Mouse (Mus musculus) hindbrain, postnatal 0 days (tissue): ENCODE data around the gene Styxl1. TPM values are rescaled to one million over a fixed set of nuclear protein-coding genes. Genes with fewer than 3 reads are reported as not detected.
A peak's percentile ranks its signal among the peaks of the same experiment; 100 is the strongest.

ENCODE experiments used
- ATAC-seq: fragments of 200-750 bp; cut with Nextera tagmentation; 2 replicates; pipeline ENCODE4 v1.8.0; 2017; ENCODE audit warnings: mild to moderate bottlenecking, moderate TSS enrichment, moderate library complexity
- DNase-seq: peaks from one replicate; pipeline ENCODE4 v3.0.0-alpha.2; 2015; ENCODE audit warnings: low spot score
- H3K27ac ChIP-seq: fragments of 300-500 bp; sonication (generic); 2 replicates; pipeline ENCODE4 v1.5.1; 2014; ENCODE audit warnings: mild to moderate bottlenecking
- H3K27me3 ChIP-seq: fragments of 300-500 bp; sonication (generic); 2 replicates; pipeline ENCODE4 v1.6.1; 2014; ENCODE audit warnings: low read length, mixed read lengths; ENCODE audit not compliant: insufficient read depth
- H3K36me3 ChIP-seq: fragments of 300-500 bp; sonication (generic); 2 replicates; pipeline ENCODE4 v1.6.1; 2014; ENCODE audit warnings: low read length, mixed read lengths; ENCODE audit not compliant: insufficient read depth
- H3K4me1 ChIP-seq: fragments of 300-500 bp; sonication (generic); 2 replicates; pipeline ENCODE4 v1.6.1; 2014; ENCODE audit warnings: antibody characterized with exemption, low read length, mixed read lengths; ENCODE audit not compliant: insufficient read depth
- H3K4me2 ChIP-seq: fragments of 300-500 bp; sonication (generic); 2 replicates; pipeline ENCODE4 v1.6.1; 2014; ENCODE audit warnings: low read depth, mild to moderate bottlenecking, low read length, moderate library complexity, mixed read lengths
- H3K4me3 ChIP-seq: fragments of 300-500 bp; sonication (generic); 2 replicates; pipeline ENCODE4 v1.5.1; 2014; ENCODE audit warnings: low read length
- H3K9ac ChIP-seq: fragments of 300-500 bp; sonication (generic); replicated peaks from 2 replicates; pipeline ENCODE4 v1.6.1; 2014; ENCODE audit warnings: mild to moderate bottlenecking, low read length, moderate library complexity, mixed read lengths
- H3K9me3 ChIP-seq: fragments of 300-500 bp; sonication (generic); 2 replicates; pipeline ENCODE4 v1.6.1; 2016; ENCODE audit warnings: low read length, mixed read lengths
- CTCF ChIP-seq: IDR thresholded peaks from 2 replicates; pipeline ENCODE4 v1.5.1; 2016; ENCODE audit warnings: antibody characterized with exemption, control low read depth, low read depth
- WGBS: fragments of 180-500 bp; shearing (Covaris S2); extraction: QIAGEN DNeasy Blood & Tissue Kit; methylation state at CpG from one replicate; pipeline ENCODE4 v1.1.7; 2014; 5-methylcytosine and 5-hydroxymethylcytosine counted together
- polyA plus RNA-seq: library from polyadenylated mRNA; unstranded; fragments of >200 nt; fragmentation: Nextera tagmentation; extraction: Ambion mirVana; gene quantifications from 2 replicates; pipeline ENCODE4 v1.2.1, GENCODE M21; 2015
- total RNA-seq: library from RNA; depleted of rRNA; stranded (reverse); fragments of >200 nt; gene quantifications from 2 replicates; pipeline ENCODE4 v1.2.3, GENCODE M21; 2014

Gene Styxl1
- total and polyA plus RNA-seq, 2 experiments from 2014 or later: 0.10 to 0.61 TPM

GRCm38 (mm10) chr5:135794859-135795181 is 16.6 kb upstream of the Styxl1 start:
- no peak for ATAC-seq
- no peak for TF ChIP-seq CTCF
- H3K4me1 ChIP-seq: 0 out of 2 replicates have a peak, but pooled peaks cover 5% of the 10 kb centered on the region
- WGBS: 8% methylated on average over 5 of the region's 5 CpGs
- no peaks in the 10 kb centered on the region for H3K9me3 ChIP-seq
- peaks cover 16% of the 10 kb centered on the region for H3K36me3 ChIP-seq
- no peaks in the 10 kb centered on the region for H3K27me3 ChIP-seq
- peak overlapping the region; percentile 33 for H3K4me2 ChIP-seq
- no peak for DNase-seq
- H3K27ac ChIP-seq: peak overlapping the region; percentile 79
- H3K9ac ChIP-seq: no peak overlapping the region
- H3K4me3 ChIP-seq: no peak overlapping the region

- WGBS: 8% methylated on average over 20 of the region's 20 CpGs
- peak; percentile 99 for TF ChIP-seq CTCF
- Histone ChIP-seq H3K36me3 (peaks cover 22% of the 10 kb centered on the region), H3K27me3 (no peaks in the 10 kb centered on the region), H3K4me2 (peak overlapping the region; percentile 33), H3K9me3 (no peaks in the 10 kb centered on the region), H3K9ac (peak overlapping the region; percentile 31), H3K27ac (peak overlapping the region; percentile 79), H3K4me3 (peak overlapping the region; percentile 7; the same call in 1 of the 2 replicates), H3K4me1 (0 out of 2 replicates have a peak, but pooled peaks cover 5% of the 10 kb centered on the region)
- peak; percentile 93 for DNase-seq
- ATAC-seq: peak; percentile 94
Observed at GRCm38 (mm10) chr5:135793996-135794858, 16.0 kb upstream of the Styxl1 start.

- Histone ChIP-seq H3K4me1 (peaks cover 10% of the 10 kb centered on the region), H3K36me3 (peaks cover 46% of the 10 kb centered on the region), H3K27ac (no peak overlapping the region), H3K4me2 (no peak overlapping the region), H3K4me3 (no peak overlapping the region), H3K9me3 (no peaks in the 10 kb centered on the region), H3K9ac (no peak overlapping the region), H3K27me3 (no peaks in the 10 kb centered on the region)
- DNase-seq (no peak), ATAC-seq (no peak)
- TF ChIP-seq CTCF: no peak
- WGBS: 90% methylated on average over 4 of the region's 4 CpGs
Observed at GRCm38 (mm10) chr5:135782901-135783300, 4.7 kb upstream of the Styxl1 start.

- Histone ChIP-seq H3K27ac (no peak overlapping the region), H3K9ac (no peak overlapping the region), H3K36me3 (peaks cover 20% of the 10 kb centered on the region), H3K4me3 (no peak overlapping the region), H3K27me3 (no peaks in the 10 kb centered on the region), H3K4me2 (peak overlapping the region; percentile 14; the same call in 1 of the 2 replicates), H3K9me3 (no peaks in the 10 kb centered on the region), H3K4me1 (peaks cover 14% of the 10 kb centered on the region)
- ATAC-seq: no peak
- no peak for TF ChIP-seq CTCF
- 72% methylated on average over 8 of the region's 8 CpGs for WGBS
- DNase-seq: no peak
Observed at GRCm38 (mm10) chr5:135780331-135780730, 2.1 kb upstream of the Styxl1 start.

GRCm38 (mm10) chr5:135778471-135779445 is 573 bp upstream of the Styxl1 start, which contains the start of gene Mdh2:
Gene Mdh2 (plus strand): TSS chr5:135778480.
- ATAC-seq (peak; percentile 99), DNase-seq (peak; percentile 100)
- no peak for TF ChIP-seq CTCF
- Histone ChIP-seq H3K4me2 (peak within 1 kb of the TSS; percentile 89), H3K9ac (peak within 1 kb of the TSS; percentile 97), H3K36me3 (peaks cover 6% of the 10 kb centered on the region; the same call in 1 of the 2 replicates), H3K9me3 (no peaks in the 10 kb centered on the region), H3K27me3 (no peaks in the 10 kb centered on the region), H3K27ac (peak within 1 kb of the TSS; percentile 98), H3K4me3 (peak within 1 kb of the TSS; percentile 95), H3K4me1 (peaks cover 14% of the 10 kb centered on the region)
- 2% methylated on average over 69 of the region's 70 CpGs for WGBS

GRCm38 (mm10) chr5:135776546-135776945 is 1.6 kb downstream of the Styxl1 start:
- 71% methylated on average over 4 of the region's 4 CpGs for WGBS
- no peak for TF ChIP-seq CTCF
- Histone ChIP-seq H3K9me3 (no peaks in the 10 kb centered on the region), H3K4me3 (no peak overlapping the region), H3K4me1 (peaks cover 14% of the 10 kb centered on the region), H3K9ac (no peak overlapping the region), H3K4me2 (no peak overlapping the region), H3K27me3 (no peaks in the 10 kb centered on the region), H3K36me3 (no peaks in the 10 kb centered on the region), H3K27ac (no peak overlapping the region)
- no peak for ATAC-seq
- no peak for DNase-seq
